10 mouse cellular contexts compared by ENCODE assay signal in genomic region chr2:142257501-142257900, GRCm38 (mm10).
"Had no signal": no experiment of that assay in that cellular context is flagged by ENCODE, and none has a peak within 500 bp of the region (broad histone marks: within the 10 kb centered on the region; RNA-seq: fewer than 3 reads in every experiment).

No protein-coding gene starts in this region.

- DNase-seq: lung, adult 2 months; lung, postnatal 14 days; lung, postnatal 36 days; right cerebral cortex, postnatal 14 days; thymus, adult 18-20 months; thymus, postnatal 14 days; thymus, postnatal 36 days had no signal

- ATAC-seq: lung, postnatal 0 days; midbrain, embryonic 13.5 days; midbrain, embryonic 15.5 days had no signal
